Mouse (Mus musculus): ENCODE measurements around the gene Slc31a1. TPM values are rescaled to one million over a fixed set of nuclear protein-coding genes. Genes with fewer than 3 reads are reported as not detected.

The Slc31a1 gene
- total RNA-seq, 2 experiments from 2014 or later: 2.7 to 3.7 TPM

GRCm38 (mm10) chr4:62361571-62361970 is 1.0 kb downstream of the Slc31a1 start:
- ATAC-seq (replicated peaks; ENCODE audit: low FRiP score, poor library complexity, severe bottlenecking): no peak

GRCm38 (mm10) chr4:62361997-62362396 is 1.5 kb downstream of the Slc31a1 start:
- no peak for ATAC-seq (replicated peaks; ENCODE audit: low FRiP score, poor library complexity, severe bottlenecking)

- ATAC-seq (replicated peaks; ENCODE audit: low FRiP score, poor library complexity, severe bottlenecking): no peak
Measured at GRCm38 (mm10) chr4:62362437-62362836, 1.9 kb downstream of the Slc31a1 start.

GRCm38 (mm10) chr4:62364299-62364698 is 3.8 kb downstream of the Slc31a1 start:
- ATAC-seq (replicated peaks; ENCODE audit: low FRiP score, poor library complexity, severe bottlenecking): no peak

- ATAC-seq (replicated peaks; ENCODE audit: low FRiP score, poor library complexity, severe bottlenecking): no peak
Measured at GRCm38 (mm10) chr4:62366291-62366690, 5.8 kb downstream of the Slc31a1 start.

GRCm38 (mm10) chr4:62367586-62367985 is 7.1 kb downstream of the Slc31a1 start:
- no peak for ATAC-seq (replicated peaks; ENCODE audit: low FRiP score, poor library complexity, severe bottlenecking)

- ATAC-seq (replicated peaks; ENCODE audit: low FRiP score, poor library complexity, severe bottlenecking): 0 out of 2 replicates have a peak, but pooled peaks have one; percentile 31
Measured at GRCm38 (mm10) chr4:62369091-62369490, 8.6 kb downstream of the Slc31a1 start.

- no peak for ATAC-seq (replicated peaks; ENCODE audit: low FRiP score, poor library complexity, severe bottlenecking)
Measured at GRCm38 (mm10) chr4:62372410-62372809, 11.9 kb downstream of the Slc31a1 start.

- no peak for ATAC-seq (replicated peaks; ENCODE audit: low FRiP score, poor library complexity, severe bottlenecking)
Measured at GRCm38 (mm10) chr4:62372818-62373520, 12.4 kb downstream of the Slc31a1 start.

- ATAC-seq (replicated peaks; ENCODE audit: low FRiP score, poor library complexity, severe bottlenecking): no peak
Measured at GRCm38 (mm10) chr4:62373668-62374067, 13.1 kb downstream of the Slc31a1 start.

GRCm38 (mm10) chr4:62374342-62374741 is 13.8 kb downstream of the Slc31a1 start:
- ATAC-seq (replicated peaks; ENCODE audit: low FRiP score, poor library complexity, severe bottlenecking): no peak

GRCm38 (mm10) chr4:62376123-62376522 is 15.6 kb downstream of the Slc31a1 start:
- ATAC-seq (replicated peaks; ENCODE audit: low FRiP score, poor library complexity, severe bottlenecking): no peak

- ATAC-seq (replicated peaks; ENCODE audit: low FRiP score, poor library complexity, severe bottlenecking): no peak
Measured at GRCm38 (mm10) chr4:62379724-62380381, 19.3 kb downstream of the Slc31a1 start.

- no peak for ATAC-seq (replicated peaks; ENCODE audit: low FRiP score, poor library complexity, severe bottlenecking)
Measured at GRCm38 (mm10) chr4:62383207-62383606, 22.7 kb downstream of the Slc31a1 start.

GRCm38 (mm10) chr4:62383752-62384151 is 23.2 kb downstream of the Slc31a1 start:
- ATAC-seq (replicated peaks; ENCODE audit: low FRiP score, poor library complexity, severe bottlenecking): no peak

- no peak for ATAC-seq (replicated peaks; ENCODE audit: low FRiP score, poor library complexity, severe bottlenecking)
Measured at GRCm38 (mm10) chr4:62384159-62384558, 23.6 kb downstream of the Slc31a1 start.

GRCm38 (mm10) chr4:62385439-62385838 is 24.9 kb downstream of the Slc31a1 start:
- ATAC-seq (replicated peaks; ENCODE audit: low FRiP score, poor library complexity, severe bottlenecking): no peak

GRCm38 (mm10) chr4:62389592-62390512 is 29.3 kb downstream of the Slc31a1 start:
- peak; percentile 76 for ATAC-seq (replicated peaks; ENCODE audit: low FRiP score, poor library complexity, severe bottlenecking)

- no peak for ATAC-seq (replicated peaks; ENCODE audit: low FRiP score, poor library complexity, severe bottlenecking)
Measured at GRCm38 (mm10) chr4:62391892-62392291, 31.4 kb downstream of the Slc31a1 start.

- ATAC-seq (replicated peaks; ENCODE audit: low FRiP score, poor library complexity, severe bottlenecking): no peak
Measured at GRCm38 (mm10) chr4:62393459-62393858, 32.9 kb downstream of the Slc31a1 start.
